Mouse (Mus musculus) G1E (cell line): ENCODE data around the gene Rpl3l.

Experiments
- CTCF ChIP-seq: IDR thresholded peaks from 2 replicates; pipeline ENCODE4 v1.5.1; 2012; ENCODE audit warnings: low read depth, low read length, inconsistent platforms, mixed read lengths
- GATA1 ChIP-seq: IDR thresholded peaks from 2 replicates; pipeline ENCODE4 v1.6.1; 2012; ENCODE audit warnings: borderline replicate concordance, low read length, inconsistent platforms, mixed read lengths
- TAL1 ChIP-seq: conservative IDR thresholded peaks from 2 replicates; pipeline ENCODE4 v1.6.1; 2012; ENCODE audit warnings: low read depth, low read length, inconsistent platforms, mixed read lengths

- TF ChIP-seq CTCF (no peak), GATA1 (no peak), TAL1 (no peak)
Observed at GRCm38 (mm10) chr17:24697985-24698384, 29.6 kb upstream of the Rpl3l start.
